Mouse (Mus musculus) fat pad, adult 2 months (tissue): ENCODE measurements around the gene Crtc3.

Experiments
- DNase-seq: peaks from one replicate; pipeline ENCODE4 v3.0.0-alpha.2; 2011; ENCODE audit warnings: low read depth, low spot score; ENCODE audit errors: extremely low read depth

Crtc3 gene

DNA sequence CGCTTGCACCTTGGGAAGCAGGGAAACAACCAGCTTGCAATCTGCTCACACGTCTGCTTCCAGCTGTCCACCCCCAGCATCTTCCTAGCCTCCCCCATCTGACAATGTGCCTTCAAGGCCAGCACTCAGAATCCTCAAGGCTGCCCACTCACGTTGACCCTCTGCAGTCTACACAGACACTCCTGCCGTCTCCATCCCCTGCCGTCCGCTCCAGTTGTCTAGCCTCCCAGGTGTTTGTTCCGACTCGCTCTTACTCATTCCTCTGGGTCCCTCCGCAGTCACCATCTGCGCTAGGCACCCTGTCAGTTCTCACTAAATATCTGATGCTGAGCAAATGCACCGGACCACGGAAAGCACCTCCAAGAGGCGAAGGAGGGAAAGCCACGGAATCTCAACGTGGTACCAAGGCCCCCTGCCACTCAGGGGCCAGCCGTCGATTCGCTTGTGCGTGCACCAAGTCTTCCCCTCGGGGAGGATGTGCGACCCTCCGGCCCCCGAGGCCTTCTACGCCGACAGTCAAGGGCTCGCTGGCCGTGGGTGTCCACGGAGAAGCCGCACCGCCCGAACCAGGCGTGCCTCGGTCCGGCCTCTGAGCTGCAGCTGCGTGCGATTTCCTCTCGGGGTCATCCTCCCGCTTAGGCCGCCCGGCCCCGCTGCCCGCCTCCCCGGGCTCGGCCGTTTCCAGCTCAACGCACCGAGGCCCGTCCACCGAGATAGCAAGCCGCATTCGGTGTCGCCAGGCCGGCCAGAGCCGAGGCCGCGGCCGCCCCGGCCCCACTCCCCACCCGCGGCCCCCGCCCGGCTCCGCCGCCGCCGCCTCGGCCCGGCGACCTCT lies 739 bp downstream of the Crtc3 start:
- no peak for DNase-seq

DNA sequence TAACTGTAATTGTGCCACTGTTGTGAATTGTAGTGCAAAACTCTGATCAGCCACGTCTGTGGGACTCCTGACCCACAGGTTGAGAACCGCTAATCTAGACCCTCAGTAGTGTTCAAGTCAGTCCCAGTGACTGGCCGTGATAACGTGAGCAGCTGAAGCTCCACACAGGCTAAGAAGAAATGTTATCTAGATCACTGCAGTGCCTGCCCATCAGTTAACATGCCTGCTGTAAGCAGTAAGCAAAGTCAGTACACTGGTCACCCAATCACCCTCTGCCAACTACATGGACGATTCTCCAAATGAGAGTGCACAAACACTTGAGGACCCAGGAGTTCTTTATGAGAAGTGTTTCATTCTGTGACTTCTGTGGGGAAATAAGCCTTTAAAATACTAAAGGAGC lies 3.0 kb downstream of the Crtc3 start:
- DNase-seq: no peak

DNA sequence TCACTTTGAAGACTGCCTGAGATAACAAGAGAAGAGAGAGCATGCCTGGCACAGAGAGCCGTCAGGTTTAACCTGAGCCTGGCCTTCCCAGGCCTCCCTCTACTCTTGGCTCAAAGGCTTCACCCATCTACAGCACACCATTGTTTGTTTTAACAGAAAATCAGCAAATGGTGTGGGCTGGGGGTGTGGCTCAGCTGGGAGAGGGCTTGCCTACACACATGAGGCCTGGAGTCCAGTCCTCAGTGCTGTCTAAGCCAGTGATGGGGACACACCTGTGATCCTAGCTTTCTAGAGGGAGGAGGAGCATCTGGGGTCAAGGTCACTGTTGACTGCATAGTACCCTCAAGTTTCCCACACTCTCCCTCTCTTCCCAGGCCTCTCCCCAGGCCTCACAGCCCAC lies 6.0 kb downstream of the Crtc3 start:
- no peak for DNase-seq

DNA sequence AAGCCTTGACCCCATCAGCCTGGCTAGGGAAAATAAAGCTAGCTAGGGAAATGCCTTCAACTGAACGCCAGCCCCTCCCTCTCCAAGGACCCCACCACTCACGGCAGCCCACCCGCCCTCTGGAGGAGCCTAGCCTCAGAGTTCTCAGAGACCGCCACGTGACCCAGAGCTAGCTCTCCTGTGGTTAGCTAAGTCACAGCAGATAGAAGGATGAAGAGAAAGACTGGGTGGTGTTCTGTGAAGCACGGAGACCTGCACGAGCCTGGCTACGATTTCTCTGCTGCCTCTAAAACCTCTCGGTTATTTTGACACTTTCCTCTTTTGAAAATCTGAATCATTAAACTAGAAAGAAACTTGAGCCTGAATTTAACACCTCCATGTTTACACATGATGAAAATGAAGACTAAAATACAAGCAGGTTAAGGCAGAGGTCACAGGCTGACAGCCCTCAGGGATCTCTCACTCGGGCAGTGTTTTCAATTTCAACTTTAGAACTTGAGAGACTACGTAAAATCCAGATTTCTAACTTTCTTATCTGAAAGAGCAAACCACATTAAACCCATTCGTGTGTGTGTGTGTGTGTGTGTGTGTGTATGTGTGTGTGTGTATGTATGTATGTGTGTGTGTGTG lies 8.3 kb downstream of the Crtc3 start:
- DNase-seq: no peak

DNA sequence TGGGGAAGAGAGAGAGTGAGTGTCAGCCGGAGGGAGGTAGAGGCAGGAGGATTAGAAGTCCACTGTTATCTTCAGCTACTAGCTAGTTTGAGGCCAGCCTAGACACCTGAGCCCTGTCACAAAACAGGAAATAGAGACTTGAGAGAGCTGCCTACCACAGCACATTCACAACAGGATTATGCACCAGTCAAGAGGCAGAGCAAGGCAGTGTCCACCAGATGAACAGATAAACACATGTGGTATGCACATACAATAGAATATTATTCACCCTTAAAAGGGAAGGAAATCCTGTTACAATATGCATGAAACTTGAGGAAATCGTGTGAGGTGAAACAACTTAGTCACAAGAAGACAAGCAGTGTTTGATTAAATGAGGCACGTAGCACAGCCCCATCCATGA lies 16.4 kb downstream of the Crtc3 start:
- DNase-seq: no peak

DNA sequence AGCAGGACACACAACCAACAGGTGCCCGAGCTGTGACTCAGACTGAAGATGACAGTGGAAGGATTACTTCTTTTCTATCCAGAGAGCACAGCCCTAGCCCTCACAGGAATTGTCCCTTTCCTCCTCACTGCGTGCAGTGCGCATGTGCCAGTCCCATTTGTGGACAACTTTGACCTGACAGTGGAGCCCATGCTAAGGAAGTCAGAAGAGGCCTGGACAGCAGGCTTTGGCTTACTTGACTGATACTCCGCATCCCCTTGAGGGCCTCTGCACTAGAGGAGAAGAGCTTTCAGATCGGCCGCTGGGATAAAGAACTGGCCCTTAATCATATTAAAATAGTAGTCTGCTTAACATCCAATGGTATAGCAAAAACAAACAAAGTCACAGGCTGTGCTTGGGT lies 17.8 kb downstream of the Crtc3 start:
- no peak for DNase-seq

DNA sequence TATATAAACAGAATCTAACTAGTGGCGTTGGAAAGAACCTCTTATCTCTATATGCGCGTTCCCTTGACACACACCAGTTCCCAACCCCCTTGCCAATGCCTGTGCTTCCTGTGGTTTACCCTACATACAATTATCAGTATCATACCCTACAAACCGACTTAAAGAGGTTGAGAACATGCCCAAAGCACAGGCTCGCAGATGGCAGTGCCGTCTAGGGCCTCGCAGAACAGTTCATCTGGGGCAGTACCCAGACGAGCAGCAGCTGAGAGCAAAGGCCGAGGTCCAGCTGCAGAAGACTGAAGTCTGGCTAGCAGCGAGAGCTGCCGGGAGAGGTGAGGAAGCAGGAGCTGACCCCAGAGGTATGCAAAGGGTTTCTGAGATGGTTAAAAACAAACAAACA lies 21.5 kb downstream of the Crtc3 start:
- DNase-seq: no peak

DNA sequence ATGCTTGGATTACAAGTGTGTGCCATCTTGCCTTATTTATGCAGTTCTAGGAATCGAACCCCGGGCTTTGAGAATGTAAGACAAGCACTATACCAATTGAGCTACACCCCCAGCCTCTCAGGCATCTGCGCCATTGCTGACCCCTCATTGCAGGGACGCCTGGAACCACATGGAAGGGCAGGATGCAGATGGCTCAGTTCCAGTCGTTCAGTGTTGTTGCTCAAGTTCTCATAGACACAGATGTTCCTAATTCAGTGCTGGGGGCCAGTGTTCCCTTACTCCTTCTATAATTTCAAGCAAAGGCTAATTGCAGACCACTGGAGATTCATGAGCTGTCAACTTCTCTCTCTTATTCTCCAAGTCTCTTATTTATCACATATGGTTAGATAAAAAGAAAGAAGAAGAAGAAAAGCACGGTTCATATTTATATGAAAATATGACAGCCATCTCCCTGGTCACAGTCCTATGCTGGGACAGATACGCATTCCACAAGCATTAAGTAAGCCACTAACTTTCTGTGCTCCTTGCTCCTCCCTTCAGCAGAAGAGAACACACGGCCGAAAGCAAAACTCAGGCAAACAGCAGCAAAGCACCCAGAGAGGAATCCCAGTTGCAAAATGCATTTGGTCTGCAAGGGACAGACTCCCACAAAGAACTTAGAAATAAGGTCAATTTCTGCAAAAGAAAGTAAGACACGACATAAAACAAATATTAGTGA lies 22.3 kb downstream of the Crtc3 start:
- DNase-seq: no peak

DNA sequence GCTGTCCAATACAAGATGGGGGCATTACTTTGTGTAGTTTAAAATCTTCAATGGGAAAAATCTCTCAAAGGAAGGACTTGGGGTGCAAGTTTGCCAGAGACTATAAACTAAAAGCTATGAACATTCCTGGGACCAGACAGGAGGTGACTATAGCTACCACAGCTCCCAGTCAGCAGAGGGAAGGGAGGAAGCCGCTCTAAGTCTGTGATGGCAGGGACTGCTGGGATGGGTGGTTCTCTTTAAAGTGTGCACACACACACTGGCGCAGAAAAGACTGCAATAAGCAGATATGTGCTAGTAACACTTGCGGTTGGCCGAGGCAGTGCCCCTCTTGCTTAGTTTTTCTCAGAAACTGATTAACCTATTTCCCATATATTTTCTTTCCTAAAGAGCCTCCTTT lies 27.6 kb downstream of the Crtc3 start:
- no peak for DNase-seq

DNA sequence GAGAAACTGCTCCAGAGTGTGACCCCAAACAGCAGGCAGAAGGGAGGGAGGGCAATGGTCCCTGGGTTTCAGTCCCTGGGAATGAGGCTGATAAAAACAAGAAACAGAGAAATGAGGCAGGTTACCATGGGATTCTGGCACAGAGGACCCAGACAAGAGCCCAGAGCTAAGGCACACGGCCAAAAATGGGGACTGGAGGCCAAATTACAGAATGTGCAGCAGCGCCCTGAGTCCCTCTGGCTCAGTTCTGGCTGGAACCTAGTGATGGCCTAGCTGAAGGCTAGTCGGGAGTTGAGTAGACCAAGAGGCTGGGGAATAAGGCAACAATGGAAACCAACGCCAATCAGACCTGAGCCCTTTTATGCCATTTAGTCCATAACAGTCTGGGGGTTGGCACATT lies 28.1 kb downstream of the Crtc3 start:
- no peak for DNase-seq

DNA sequence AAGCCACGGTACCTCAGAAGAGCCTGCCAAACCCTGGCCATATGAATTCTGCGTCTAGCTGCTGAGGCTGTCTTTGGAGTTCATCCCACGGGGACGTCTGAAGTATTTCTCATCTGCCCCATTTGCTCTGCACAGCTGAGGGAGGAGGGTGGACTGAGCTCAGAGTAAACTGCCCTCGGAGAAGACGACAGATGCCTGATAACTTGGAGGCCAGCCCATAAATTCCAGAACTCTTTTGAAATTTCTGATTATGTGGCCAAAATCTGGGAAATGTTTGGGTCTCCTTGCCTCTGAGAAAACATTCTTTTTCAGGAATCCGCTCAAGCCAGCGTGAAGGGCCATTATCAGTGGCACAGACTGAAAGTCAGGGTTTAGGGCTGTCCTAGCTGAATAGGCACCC lies 30.8 kb downstream of the Crtc3 start:
- DNase-seq: no peak

DNA sequence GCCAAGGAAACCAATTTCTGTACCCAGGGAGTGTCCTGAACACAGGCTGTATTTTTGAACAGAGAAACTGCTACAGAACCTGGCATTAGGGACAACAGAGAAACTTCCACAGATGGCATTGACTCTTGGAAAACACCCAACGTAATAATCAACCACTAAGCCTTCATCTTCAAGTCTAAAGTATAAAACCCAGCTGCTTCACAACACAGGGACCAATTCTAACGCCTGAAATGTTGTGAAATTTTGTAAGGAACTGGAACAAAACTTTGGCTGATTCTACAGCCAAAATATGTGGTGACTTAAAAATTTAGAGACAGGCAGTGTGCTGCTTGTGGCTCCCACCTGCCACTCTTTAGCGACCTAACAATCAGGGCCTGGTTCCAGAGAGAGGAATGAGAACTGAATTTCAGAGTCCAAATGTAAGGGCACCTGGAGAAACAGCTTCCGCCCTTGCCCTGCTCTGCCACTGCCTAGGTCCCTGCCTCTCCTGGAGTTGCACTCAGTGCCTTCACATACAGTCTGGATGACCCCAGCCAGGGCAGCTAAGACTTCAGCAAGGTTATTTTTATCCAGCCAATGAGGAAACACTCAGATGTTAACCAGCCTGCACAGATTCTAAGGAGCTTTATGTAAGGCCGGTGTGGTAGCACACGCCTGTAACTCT lies 33.2 kb downstream of the Crtc3 start:
- no peak for DNase-seq

DNA sequence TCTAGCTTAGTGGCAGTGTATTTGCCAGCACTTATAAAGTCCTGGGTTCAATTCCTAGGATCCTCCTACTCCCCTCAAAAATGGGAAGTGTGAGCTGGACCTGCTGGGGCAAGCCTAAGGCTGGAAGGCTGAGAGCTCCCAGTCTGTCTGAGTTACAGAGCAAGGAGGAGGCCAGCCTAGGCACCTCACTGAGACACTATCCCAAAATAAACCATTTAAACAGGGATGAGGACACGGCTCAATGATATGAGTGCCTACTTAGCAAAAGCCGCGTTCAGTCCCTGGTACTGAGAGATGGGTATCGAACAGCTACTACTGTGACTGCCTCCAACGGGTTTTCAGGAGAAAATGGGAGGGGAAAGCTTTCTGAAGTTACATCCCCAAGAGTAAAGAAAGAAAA lies 33.8 kb downstream of the Crtc3 start:
- DNase-seq: no peak

DNA sequence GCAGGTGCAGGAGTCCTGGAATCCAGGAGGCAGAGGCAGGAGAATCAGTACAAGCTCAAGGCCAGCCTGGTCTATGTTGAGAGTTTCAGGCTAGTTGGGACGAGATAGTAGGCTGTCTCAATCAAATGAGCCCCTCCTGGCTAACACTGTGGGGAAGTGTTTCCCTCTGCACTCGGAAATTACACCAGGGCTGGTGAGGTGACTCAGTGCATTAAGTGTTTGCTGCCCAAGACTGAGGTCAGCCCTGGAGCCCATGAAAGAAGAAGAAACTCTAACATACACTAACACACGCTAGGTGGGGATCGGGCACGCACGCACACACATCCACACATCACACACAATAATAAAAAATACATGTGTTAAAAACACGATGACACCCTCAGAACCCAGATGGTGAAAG lies 34.3 kb downstream of the Crtc3 start:
- DNase-seq: no peak

DNA sequence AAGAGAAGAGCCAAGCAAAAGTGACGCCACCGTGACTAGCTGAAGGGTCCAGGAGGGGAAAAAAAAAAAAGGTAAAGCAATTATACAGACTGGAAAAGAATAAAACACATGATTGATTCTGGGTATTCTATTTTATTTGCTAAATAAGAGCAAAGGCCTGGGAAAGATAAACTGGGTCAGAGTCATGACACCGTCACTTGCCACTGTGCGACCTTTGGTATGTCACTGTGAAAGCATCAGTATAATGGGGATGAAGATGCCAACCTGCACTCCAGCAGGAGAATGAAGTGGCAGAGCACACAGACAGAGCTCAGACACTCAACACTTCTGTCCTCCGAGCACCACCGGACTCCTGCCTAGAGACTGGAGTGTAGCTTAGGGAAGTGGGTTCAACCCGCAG lies 34.7 kb downstream of the Crtc3 start:
- DNase-seq: no peak

DNA sequence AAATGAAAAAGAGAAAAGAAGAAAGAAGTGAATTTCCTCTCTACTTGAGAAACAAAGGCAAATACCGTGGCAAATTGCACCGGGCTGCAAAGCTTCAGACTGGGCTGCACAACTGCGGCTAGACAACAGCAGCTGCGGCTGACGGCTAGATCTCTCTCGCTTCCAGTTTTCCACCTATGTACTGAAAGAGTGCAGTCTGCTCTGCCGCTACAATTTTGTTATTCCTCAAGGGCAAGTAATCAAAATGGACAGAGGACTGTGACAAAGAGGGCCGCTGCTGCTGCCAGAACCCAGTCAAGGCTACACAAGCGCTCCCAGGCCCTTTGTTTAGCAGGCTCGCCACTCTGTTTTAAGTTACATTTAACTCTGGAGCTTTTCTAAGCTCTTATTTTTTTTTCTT lies 35.6 kb downstream of the Crtc3 start:
- DNase-seq: no peak

DNA sequence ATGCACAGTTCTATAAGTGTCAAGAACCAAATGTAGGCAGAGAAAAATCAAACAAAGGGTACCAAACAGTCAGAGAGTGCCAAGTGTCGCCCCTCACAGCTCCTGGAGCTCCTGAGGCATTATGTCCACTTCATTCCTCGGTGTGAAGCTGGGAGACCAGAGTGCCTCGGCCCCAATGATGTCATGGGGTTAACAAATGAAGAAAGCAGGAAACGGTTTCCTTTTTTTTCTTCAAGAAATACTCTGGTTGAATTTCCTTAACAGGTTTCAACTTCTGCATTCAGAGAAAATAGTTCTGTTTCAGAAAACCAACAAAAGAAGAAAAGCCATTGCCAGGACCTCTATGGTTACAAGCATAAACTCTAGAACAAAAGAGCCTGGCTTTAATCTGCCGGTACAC lies 36.4 kb downstream of the Crtc3 start:
- DNase-seq: no peak

DNA sequence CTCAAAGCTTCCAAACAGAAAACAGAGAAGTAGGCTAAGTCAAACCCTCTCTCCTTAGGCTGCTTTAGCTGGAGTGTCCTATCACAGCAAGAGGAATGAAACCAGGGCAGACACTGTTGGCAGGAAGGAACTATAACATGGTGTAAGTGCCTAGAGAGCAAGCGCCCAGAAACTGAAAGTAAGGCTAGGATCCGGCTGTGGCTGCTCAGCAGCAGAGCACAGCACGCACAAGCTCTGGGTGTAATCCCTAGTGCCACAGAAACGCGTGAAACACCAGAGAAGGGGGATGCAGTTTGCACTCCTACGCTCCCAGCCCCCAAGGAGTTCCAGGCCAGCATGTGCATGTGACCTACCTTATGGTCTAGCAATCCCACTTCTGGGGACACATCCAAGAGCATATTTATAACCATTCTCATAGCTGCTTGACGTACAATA lies 41.2 kb downstream of the Crtc3 start:
- no peak for DNase-seq

DNA sequence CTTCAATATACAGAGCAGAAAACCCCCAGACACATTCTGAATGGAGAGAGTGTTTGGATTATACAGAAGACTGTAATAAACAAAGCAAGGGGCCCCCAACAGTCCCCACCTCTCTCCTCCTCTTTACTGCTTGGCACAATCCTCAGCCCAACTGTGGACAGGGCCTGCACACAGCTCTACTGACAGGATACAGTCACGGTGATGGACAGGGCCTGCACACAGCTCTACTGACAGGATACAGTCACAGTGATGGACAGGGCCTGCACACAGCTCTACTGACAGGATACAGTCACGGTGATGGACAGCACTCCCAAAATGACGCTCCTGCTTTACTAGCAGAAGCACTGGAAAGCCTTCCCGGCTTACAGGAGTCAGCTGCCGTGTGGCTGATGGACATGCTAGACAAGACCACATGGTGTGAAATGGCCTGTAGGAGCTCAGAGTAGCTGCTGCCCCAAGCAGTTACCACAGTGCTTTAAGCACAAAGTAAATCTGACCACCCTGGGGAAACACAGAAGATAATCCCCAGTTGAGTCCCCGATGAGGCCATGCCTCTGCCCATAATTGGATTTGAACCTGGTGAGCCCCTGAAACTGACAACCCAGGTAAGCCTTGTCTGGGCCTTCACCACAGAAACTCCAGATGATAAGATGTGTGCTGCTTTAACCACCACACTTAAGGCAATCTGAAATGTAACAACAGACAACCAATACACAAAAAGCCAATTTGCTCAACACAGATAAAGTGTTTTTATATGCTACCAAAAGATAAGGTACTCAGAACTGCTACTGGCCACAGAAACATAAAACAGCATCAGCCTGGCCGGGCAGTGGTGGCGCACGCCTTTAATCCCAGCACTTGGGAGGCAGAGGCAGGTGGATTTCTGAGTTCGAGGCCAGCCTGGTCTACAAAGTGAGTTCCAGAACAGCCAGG lies 42.3 kb downstream of the Crtc3 start:
- DNase-seq: no peak

DNA sequence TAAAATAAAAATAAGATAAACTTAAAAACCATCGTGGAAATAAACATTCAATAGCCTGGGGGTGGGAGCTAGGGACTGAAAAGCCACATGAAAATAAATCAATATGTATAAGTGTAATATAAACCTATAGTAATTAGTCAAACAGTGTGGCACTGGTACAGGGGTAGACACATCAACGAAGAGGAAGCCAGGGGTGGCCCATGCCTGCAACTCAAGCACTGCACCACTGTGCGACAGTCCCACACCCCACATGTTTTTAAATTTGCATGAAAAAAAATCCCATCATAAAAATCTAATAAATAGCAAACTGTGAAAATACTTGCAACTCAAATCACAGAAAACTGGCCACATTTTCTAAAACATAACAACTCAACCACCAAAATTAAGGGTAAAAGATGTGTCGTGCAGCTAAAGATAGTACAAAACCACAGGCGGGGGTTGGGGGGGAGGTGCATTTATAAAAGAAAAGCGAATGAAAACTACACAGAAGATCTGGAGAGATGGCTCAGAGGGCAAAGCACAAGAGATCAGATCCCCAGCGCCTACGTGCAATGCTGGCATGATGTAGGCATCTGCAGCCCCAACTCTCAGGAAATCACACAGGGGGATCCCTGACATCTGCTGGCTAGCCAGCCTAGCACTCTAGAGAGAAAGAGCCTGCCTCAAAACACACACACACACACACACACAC lies 45.6 kb downstream of the Crtc3 start:
- DNase-seq: no peak
